Mouse (Mus musculus) hindbrain, embryonic 11.5 days (tissue): ENCODE data around the gene Slc36a1. TPM values are rescaled to one million over a fixed set of nuclear protein-coding genes. Genes with fewer than 3 reads are reported as not detected.

Experiments
- ATAC-seq: fragments of 200-750 bp; cut with Nextera tagmentation; 2 replicates; pipeline ENCODE4 v1.8.0; 2017; ENCODE audit warnings: mild to moderate bottlenecking, moderate TSS enrichment, moderate library complexity; ENCODE audit not compliant: low FRiP score
- DNase-seq: peaks from one replicate; pipeline ENCODE4 v3.0.0-alpha.2; 2015; ENCODE audit warnings: low spot score
- H3K27ac ChIP-seq: fragments of 300-500 bp; sonication (generic); 2 replicates; pipeline ENCODE4 v1.5.1; 2014; ENCODE audit warnings: mild to moderate bottlenecking, low read depth, low read length
- H3K27me3 ChIP-seq: fragments of 300-500 bp; sonication (generic); 2 replicates; pipeline ENCODE4 v1.6.1; 2014; ENCODE audit warnings: mild to moderate bottlenecking, low read length, moderate library complexity, mixed read lengths; ENCODE audit not compliant: control insufficient read depth, insufficient read depth
- H3K36me3 ChIP-seq: fragments of 300-500 bp; sonication (generic); 2 replicates; pipeline ENCODE4 v1.6.1; 2014; ENCODE audit warnings: mild to moderate bottlenecking, low read length, moderate library complexity, mixed read lengths; ENCODE audit not compliant: control insufficient read depth, insufficient read depth
- H3K4me1 ChIP-seq: fragments of 300-500 bp; sonication (generic); replicated peaks from 2 replicates; pipeline ENCODE4 v1.6.1; 2014; ENCODE audit warnings: low read length, mixed read lengths; ENCODE audit not compliant: control insufficient read depth, insufficient read depth
- H3K4me2 ChIP-seq: fragments of 300-500 bp; sonication (generic); replicated peaks from 2 replicates; pipeline ENCODE4 v1.6.1; 2014; ENCODE audit warnings: mild to moderate bottlenecking, low read depth, low read length
- H3K4me3 ChIP-seq: fragments of 300-500 bp; sonication (generic); 2 replicates; pipeline ENCODE4 v1.5.1; 2014; ENCODE audit warnings: low read depth, low read length
- H3K9ac ChIP-seq: fragments of 300-500 bp; sonication (generic); 2 replicates; pipeline ENCODE4 v1.6.1; 2014; ENCODE audit warnings: low read depth, low read length
- H3K9me3 ChIP-seq: fragments of 300-500 bp; sonication (generic); 2 replicates; pipeline ENCODE4 v1.6.1; 2016; ENCODE audit warnings: low read length; ENCODE audit not compliant: control insufficient read depth
- WGBS: fragments of 180-500 bp; shearing (Covaris S2); extraction: QIAGEN DNeasy Blood & Tissue Kit; methylation state at CpG from one replicate; pipeline ENCODE4 v1.1.7; 2014; 5-methylcytosine and 5-hydroxymethylcytosine counted together
- polyA plus RNA-seq: library from polyadenylated mRNA; unstranded; fragments of >200 nt; fragmentation: Nextera tagmentation; extraction: Ambion mirVana; gene quantifications from 2 replicates; pipeline ENCODE4 v1.2.1, GENCODE M21; 2014

Slc36a1 gene
- polyA plus RNA-seq, 1 experiment from 2014 or later, result 3.2 TPM

- no peaks in the 10 kb centered on the region for H3K9me3 ChIP-seq
- ATAC-seq, result no peak
- H3K36me3 ChIP-seq, result no peaks in the 10 kb centered on the region
- H3K4me1 ChIP-seq, result no peaks in the 10 kb centered on the region
- no peak overlapping the region for H3K4me2 ChIP-seq
- no peak overlapping the region for H3K27ac ChIP-seq
- H3K4me3 ChIP-seq, result no peak overlapping the region
- no peaks in the 10 kb centered on the region for H3K27me3 ChIP-seq
- 85% methylated on average over 3 of the region's 3 CpGs for WGBS
- DNase-seq, result no peak
- H3K9ac ChIP-seq, result no peak overlapping the region
Measured at GRCm38 (mm10) chr11:55214978-55215377, 10.8 kb downstream of the Slc36a1 start.

GRCm38 (mm10) chr11:55216061-55216460 is 11.9 kb downstream of the Slc36a1 start:
- 86% methylated on average over 3 of the region's 4 CpGs for WGBS

GRCm38 (mm10) chr11:55216830-55217229 is 12.7 kb downstream of the Slc36a1 start:
- no peaks in the 10 kb centered on the region for H3K4me1 ChIP-seq
- no peaks in the 10 kb centered on the region for H3K36me3 ChIP-seq
- no peak overlapping the region for H3K27ac ChIP-seq
- DNase-seq, result no peak
- no peak overlapping the region for H3K4me2 ChIP-seq
- H3K9me3 ChIP-seq, result no peaks in the 10 kb centered on the region
- no peak overlapping the region for H3K9ac ChIP-seq
- H3K4me3 ChIP-seq, result no peak overlapping the region
- ATAC-seq, result no peak
- 81% methylated on average over 13 of the region's 13 CpGs for WGBS
- H3K27me3 ChIP-seq, result no peaks in the 10 kb centered on the region

More at GRCm38 (mm10) chr11:55216061-55216460, 11.9 kb downstream of the Slc36a1 start:
- no peak overlapping the region for H3K27ac ChIP-seq
- H3K4me1 ChIP-seq, result no peaks in the 10 kb centered on the region
- H3K9me3 ChIP-seq, result no peaks in the 10 kb centered on the region
- no peaks in the 10 kb centered on the region for H3K27me3 ChIP-seq
- ATAC-seq (no peak), DNase-seq (no peak)
- no peak overlapping the region for H3K4me2 ChIP-seq
- H3K36me3 ChIP-seq, result no peaks in the 10 kb centered on the region
- no peak overlapping the region for H3K4me3 ChIP-seq
- H3K9ac ChIP-seq, result no peak overlapping the region

DNA sequence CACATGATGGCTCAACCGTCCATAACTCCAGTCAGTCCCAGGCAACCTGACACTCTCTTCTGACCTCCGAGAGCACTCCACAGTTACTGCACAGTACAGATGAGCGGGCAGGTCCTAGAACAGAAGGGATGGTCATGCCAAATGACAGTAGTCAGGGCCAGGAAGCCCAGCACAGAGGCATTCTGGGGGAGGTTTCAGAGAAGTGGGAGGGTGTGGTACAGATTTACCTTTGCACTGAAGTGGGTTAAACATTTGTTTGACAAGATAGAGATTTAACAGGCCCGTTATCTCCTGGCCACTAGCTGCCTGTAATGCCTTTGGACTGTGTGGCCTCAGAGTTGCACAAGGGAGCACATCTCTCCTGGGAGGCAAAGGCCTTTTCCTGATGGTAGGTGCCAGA is 13.3 kb downstream of the Slc36a1 start:
- Histone ChIP-seq H3K9me3 (no peaks in the 10 kb centered on the region), H3K9ac (no peak overlapping the region), H3K4me1 (no peaks in the 10 kb centered on the region), H3K4me2 (no peak overlapping the region), H3K36me3 (no peaks in the 10 kb centered on the region), H3K4me3 (no peak overlapping the region), H3K27me3 (no peaks in the 10 kb centered on the region), H3K27ac (no peak overlapping the region)
- 84% methylated on average over 4 of the region's 4 CpGs for whole genome bisulfite sequencing
- no peak for DNase-seq
- no peak for ATAC-seq

DNA sequence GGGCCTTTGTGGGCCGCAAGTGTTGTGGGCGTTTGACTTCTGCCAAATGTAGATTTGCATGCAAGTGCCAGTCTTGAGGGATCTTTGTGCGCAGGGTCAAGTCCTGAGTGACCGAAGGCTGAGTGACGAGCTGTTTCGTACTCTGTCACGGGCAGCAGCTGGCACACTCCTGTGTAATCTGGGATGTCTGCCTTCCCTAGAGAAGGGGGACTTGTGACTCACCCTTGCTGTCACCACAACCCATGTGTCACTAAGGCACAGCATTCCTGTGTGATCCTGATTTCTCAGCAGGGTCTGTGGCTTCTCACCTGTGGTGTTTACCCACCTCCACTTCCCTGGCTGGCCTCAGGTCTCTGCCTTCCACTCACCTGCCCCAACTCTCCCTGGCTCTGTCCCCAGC is 13.7 kb downstream of the Slc36a1 start:
- Histone ChIP-seq H3K4me1 (no peaks in the 10 kb centered on the region), H3K9ac (no peak overlapping the region), H3K4me2 (no peak overlapping the region), H3K9me3 (no peaks in the 10 kb centered on the region), H3K27ac (no peak overlapping the region), H3K4me3 (no peak overlapping the region), H3K27me3 (no peaks in the 10 kb centered on the region), H3K36me3 (no peaks in the 10 kb centered on the region)
- DNase-seq (no peak), ATAC-seq (no peak)
- 93% methylated on average over 7 of the region's 7 CpGs for WGBS

DNA sequence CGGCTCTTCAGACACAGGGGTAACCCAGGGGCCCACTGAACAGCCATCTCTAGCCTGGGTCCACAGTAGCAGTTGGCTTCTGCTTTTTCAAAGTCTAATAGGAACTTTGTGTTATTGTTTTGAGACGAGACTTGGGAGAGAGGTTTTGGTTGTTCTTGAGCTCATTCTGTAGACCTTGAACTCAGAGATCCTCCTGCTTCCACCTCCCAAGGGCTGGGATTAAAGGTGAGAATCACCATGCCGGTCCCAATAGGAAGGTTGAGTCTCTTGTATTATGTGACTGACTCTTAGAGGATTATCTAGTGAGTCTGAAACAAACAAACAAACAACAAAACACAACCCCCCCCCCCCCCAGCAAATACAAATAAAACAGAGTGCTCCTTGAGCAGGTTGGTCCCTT is 14.3 kb downstream of the Slc36a1 start:
- Histone ChIP-seq H3K9me3 (no peaks in the 10 kb centered on the region), H3K9ac (no peak overlapping the region), H3K4me3 (no peak overlapping the region), H3K4me2 (no peak overlapping the region), H3K36me3 (no peaks in the 10 kb centered on the region), H3K27me3 (no peaks in the 10 kb centered on the region), H3K27ac (no peak overlapping the region), H3K4me1 (no peaks in the 10 kb centered on the region)
- DNase-seq, result no peak
- 90% methylated on average over 3 of the region's 3 CpGs for WGBS
- no peak for ATAC-seq

DNA sequence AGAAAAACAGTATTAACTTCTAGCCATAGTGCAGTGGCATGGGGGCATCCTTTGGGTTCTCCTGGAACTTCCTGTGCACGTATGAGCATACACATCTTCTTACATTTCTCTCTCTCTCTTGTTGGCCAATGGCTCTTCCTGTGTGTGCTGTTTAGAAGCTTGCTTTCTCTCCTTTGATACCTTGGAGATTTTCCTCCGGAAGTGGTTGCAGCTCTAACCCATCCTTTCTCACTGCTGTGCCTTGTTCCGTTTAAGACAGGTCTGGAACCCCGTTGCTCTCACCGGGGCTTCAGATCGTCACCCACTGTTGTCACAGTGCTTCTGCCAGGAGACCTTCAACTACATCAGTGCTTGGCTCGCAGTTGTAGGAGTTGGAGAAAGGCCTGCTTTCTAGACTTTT is 17.2 kb downstream of the Slc36a1 start:
- ATAC-seq, result no peak
- H3K27ac ChIP-seq, result no peak overlapping the region
- H3K4me3 ChIP-seq, result no peak overlapping the region
- no peaks in the 10 kb centered on the region for H3K27me3 ChIP-seq
- no peaks in the 10 kb centered on the region for H3K4me1 ChIP-seq
- no peaks in the 10 kb centered on the region for H3K9me3 ChIP-seq
- no peak overlapping the region for H3K4me2 ChIP-seq
- H3K36me3 ChIP-seq, result no peaks in the 10 kb centered on the region
- H3K9ac ChIP-seq, result no peak overlapping the region
- no peak for DNase-seq
- 92% methylated on average over 7 of the region's 7 CpGs for WGBS

- H3K4me1 ChIP-seq, result no peaks in the 10 kb centered on the region
- ATAC-seq, result no peak
- no peaks in the 10 kb centered on the region for H3K36me3 ChIP-seq
- no peak overlapping the region for H3K27ac ChIP-seq
- no peak overlapping the region for H3K4me3 ChIP-seq
- WGBS, result 91% methylated on average over 6 of the region's 6 CpGs
- H3K27me3 ChIP-seq, result no peaks in the 10 kb centered on the region
- H3K9ac ChIP-seq, result no peak overlapping the region
- DNase-seq, result no peak
- no peak overlapping the region for H3K4me2 ChIP-seq
- no peaks in the 10 kb centered on the region for H3K9me3 ChIP-seq
Measured at GRCm38 (mm10) chr11:55231034-55231433, 26.9 kb downstream of the Slc36a1 start.

- Histone ChIP-seq H3K27ac (no peak overlapping the region), H3K4me1 (no peaks in the 10 kb centered on the region), H3K27me3 (no peaks in the 10 kb centered on the region), H3K9ac (no peak overlapping the region), H3K4me2 (no peak overlapping the region), H3K36me3 (no peaks in the 10 kb centered on the region), H3K9me3 (no peaks in the 10 kb centered on the region), H3K4me3 (no peak overlapping the region)
- DNase-seq, result no peak
- ATAC-seq, result no peak
- 96% methylated on average over 7 of the region's 7 CpGs for WGBS
Measured at GRCm38 (mm10) chr11:55234288-55234687, 30.1 kb downstream of the Slc36a1 start.
